1 mouse cellular context compared by ENCODE assay signal in genomic region chr5:135513131-135513530, GRCm38 (mm10).
TF ChIP-seq lines count a peak whose summit lies in the region.

No protein-coding gene starts in this region.

TF ChIP-seq in myocyte, 11 proteins besides CTCF, POLR2A, EP300 and RAD21:
- TF ChIP-seq MYOD1 (IDR thresholded peaks at IDR 0.05; ENCODE audit: control insufficient read depth in 1 of 3, insufficient read length in 2 of 3, low read depth in 2 of 3) (peak in 2 of 3 experiments; percentile 95 to 98), POLR2AphosphoS2 (IDR thresholded peaks at IDR 0.05; ENCODE audit: insufficient read length, low read depth) (no peak), SRF (IDR thresholded peaks at IDR 0.05; ENCODE audit: control insufficient read depth, insufficient read length, low read depth) (peak; percentile 15), REST (IDR thresholded peaks at IDR 0.05; ENCODE audit: insufficient read depth, insufficient read length) (no peak), USF1 (IDR thresholded peaks at IDR 0.05; ENCODE audit: low read depth) (no peak), MYOG (IDR thresholded peaks at IDR 0.05; ENCODE audit: control insufficient read depth in 1 of 3, insufficient read depth in 1 of 3, insufficient read length in 2 of 3, low read depth in 2 of 3) (peak; percentile 97 to 99 (median 99)), TCF12 (IDR thresholded peaks at IDR 0.05; ENCODE audit: insufficient read depth, poor library complexity, severe bottlenecking) (peak; percentile 97), E2F4 (IDR thresholded peaks at IDR 0.05; ENCODE audit: insufficient read depth) (no peak), MAX (IDR thresholded peaks at IDR 0.05; ENCODE audit: low read depth) (no peak), CEBPB (IDR thresholded peaks at IDR 0.05; ENCODE audit: insufficient read depth, poor library complexity, severe bottlenecking) (no peak), TCF3 (IDR thresholded peaks at IDR 0.05; ENCODE audit: insufficient read length, low read depth) (peak; percentile 96)
